Mouse (Mus musculus) urinary bladder, postnatal 36 days (tissue): ENCODE measurements around the gene Pde6h.

Experiments
- DNase-seq, 2 experiments: peaks; one replicate each; pipeline ENCODE4 v3.0.0; 2022; ENCODE audit warnings: low spot score in 2 of 2, mixed read lengths in 1 of 2

The Pde6h gene

DNA sequence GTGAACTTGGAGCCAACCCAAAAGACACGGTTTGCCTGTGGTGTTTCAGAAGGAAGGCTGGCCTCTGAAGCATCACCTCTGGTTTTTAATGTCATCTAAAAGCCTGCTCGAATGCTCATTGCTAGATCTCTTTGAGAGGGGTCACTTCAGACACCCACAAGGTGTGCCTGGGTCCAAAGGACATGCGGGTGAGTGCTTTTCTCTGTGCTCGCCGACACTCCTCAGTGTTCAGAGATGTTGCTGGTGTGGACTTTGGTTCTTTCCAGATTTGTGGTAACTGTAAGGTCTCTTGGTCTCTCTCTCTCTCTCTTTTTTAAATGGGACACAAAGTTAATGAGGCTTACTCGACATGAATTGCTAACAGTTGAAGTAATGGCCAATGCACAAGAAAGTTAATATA, 58.9 kb downstream of the Pde6h start:
- no peak for DNase-seq

DNA sequence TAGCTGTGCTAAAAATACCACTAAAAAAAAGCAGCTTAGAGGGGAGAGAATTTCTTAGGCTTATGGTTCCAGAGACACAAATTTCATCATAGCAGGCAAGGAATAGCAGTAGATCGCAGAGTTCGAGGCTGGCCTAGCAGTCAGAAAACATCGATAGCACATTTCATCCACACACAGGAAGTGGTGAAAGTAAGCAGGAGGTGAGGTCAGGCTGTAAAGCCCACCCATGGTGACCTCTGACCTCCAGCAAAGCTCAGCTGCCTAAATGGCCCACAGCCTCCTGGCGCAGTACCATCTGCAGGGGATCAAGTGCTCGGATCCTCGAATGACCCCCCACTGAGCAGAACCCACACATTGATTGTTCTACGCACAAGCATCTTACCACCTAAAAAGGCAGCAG, 59.6 kb downstream of the Pde6h start:
- DNase-seq, result no peak

GRCm38 (mm10) chr6:136986019-136986418, 62.4 kb downstream of the Pde6h start:
- no peak for DNase-seq

DNA sequence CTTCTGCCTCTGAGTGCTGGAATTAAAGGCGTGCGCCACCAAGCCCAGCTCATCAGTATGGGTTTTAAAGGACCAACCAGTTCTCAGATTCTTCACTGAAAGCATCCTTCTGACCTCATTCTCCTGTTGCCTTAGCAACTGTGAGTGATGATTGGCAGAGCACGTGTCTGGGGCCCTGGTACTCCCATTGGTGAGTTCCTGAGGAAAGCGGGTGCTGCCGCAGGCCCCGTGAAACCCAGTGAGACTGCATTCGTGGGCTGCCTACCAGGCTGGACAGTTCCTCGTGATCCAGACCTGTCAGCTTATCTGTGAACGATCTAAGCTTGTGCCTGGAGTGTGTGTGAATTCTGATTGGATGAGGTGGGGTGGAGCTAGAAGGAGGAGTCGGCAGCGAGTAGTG, 63.1 kb downstream of the Pde6h start:
- no peak for DNase-seq

DNA sequence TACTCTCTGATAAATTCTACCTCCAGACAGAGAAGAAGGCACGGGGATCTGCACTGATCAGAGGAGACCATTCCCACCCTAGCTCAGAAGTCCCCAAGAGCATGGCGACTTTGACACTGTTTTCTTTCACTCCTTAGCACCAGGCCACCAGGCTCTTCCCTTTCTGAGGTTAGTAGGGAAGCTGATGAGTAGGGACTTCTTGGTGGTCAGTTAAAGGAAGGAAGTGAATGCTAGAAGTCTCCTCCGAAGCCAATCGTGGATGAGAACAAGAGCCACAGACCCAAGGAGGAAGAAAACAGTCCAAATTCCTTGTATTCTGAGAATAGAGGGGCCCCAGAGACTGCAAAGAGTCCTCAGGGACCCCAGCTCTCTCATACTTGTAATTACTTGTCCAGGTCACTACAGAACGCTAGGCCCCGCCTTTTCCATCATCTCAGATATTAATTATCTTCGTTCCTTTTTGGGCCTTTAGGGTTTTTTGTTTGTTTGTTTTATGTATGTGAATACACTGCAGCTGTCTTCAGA, 65.0 kb downstream of the Pde6h start:
- DNase-seq, result no peak

- DNase-seq, result no peak
These were observed 66.3 kb downstream of the Pde6h start for GRCm38 (mm10) chr6:136989824-136990497.

DNA sequence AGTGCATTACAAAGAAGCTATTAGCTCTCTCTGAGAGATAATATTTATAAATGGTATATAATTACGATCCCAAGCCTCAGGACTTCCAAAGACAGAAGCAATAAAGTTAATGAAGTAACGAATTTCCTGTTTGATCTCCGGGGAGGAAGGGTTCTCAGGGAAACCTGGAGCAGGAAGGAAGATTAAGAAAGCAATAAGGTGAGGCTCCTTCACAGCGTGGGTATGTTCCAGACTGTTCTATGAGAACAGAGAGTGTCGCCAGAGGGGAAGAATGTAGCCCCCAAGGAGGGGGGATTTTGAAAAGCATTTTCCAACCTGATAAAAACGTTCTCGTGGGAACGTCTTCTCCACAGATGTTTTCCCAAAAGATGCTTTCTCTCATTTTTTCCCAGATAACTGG, 66.9 kb downstream of the Pde6h start:
- DNase-seq, result no peak

- no peak for DNase-seq
These were observed 69.9 kb downstream of the Pde6h start for GRCm38 (mm10) chr6:136993574-136993973.

DNA sequence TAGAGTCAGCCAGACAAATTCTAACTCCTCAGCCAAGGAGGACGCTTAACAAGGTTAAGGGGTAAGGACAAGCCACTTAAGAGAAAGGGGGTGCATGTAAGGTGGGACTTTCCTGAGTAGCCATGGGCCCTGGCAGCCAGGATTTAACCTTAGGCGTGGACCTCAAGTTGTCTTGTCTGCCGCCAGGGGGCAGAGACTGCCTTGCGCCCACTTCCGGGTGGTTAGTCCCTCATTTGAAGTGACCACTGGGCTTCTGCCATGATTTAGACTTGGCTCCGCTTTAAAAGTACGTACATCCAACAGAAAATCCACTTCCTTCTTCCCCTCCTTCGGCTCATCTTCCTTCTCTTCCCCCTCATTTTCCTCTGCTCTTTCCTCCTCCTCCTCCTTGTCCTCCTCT, 71.9 kb downstream of the Pde6h start:
- DNase-seq, result no peak

DNA sequence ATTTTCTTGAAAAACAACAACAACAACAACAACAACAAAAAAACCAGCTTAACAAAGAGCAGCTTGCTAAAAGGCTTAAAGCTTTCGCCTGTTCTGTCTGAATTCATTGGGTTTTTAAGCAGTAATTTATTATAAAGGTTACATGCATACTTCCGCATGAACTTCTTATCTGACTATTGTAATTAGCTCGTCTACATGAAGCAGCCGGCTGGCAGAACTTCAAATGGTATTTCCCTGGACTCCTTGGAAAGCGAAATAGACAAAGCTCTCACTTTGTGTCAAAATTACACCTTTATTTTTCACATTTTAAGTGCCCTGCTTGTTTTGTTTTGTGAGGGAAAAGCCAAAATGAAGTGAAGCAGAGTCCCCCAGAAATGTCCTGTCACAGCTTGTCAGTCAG, 72.7 kb downstream of the Pde6h start:
- DNase-seq, result no peak

DNA sequence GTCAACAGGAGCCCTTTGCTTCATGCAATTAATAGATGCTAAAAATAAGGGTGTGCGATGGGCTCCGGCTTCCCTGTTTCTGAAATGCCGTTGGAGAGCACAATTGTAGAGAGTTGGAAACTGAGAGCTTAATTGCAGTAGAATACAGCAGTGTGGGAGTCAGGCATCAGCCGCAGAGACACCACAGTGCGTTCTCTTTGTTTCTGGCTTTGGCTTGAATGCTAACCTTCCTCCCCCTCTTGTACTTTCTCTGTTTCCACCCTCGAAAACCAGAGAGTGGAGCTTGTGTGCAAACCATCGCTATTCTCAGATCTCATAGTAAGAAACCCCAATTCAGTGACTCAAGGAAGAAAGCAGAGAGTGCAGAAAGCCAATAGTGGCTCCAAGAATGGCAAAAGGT, 74.5 kb downstream of the Pde6h start:
- DNase-seq, result no peak

- no peak for DNase-seq
These were observed 75.4 kb downstream of the Pde6h start for GRCm38 (mm10) chr6:136999009-136999408.

DNA sequence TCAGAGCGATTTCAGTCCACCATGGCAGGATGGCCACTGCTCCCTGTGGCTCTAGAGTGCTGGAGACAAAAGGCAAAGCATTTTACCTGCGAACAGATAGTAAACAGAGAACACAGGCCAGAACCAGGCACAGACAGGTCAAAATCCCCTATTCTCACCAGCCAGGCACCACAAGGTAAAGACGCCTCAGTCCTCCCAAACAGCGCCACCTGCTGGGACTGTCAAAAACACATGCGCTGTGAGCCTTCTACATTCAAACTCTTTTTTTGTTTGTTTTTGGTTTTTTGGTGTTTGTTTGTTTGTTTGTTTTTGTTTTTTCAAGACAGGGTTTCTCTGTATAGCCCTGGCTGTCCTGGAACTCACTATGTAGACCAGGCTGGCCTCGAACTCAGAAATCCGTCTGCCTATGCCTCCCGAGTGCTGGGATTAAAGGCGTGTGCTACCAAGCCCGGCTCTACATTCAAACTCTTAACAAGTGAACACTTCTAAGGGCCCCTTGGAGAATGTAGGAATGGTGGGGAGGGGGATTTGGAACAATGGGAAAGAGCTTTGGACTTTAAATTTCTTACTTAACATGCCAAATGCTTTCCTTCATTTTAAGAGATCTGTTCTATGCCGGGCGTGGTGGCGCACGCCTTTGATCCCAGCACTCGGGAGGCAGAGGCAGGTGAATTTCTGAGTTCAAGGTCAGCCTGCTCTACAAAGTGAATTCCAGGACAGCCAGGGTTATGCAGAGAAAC, 76.2 kb downstream of the Pde6h start:
- no peak for DNase-seq

DNA sequence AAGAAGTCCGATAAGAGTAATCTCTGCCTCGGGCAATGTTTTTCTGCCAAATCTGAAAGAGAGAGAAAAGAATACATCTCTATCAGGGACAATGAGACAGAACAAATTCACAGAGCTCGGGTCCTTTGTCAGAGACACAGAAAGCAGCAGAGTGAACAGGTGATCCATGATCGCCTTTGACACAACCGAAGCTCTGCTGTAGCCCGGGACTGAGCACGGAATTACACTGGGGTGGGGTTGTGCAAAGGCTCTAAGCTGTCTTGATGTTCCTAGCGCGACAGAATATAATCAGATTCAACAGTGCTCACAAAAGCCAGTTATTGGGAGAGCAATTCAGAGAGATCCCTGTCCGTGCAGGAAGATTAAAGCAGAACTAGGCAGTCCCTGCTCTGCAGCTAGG, 77.1 kb downstream of the Pde6h start:
- DNase-seq, result no peak

DNA sequence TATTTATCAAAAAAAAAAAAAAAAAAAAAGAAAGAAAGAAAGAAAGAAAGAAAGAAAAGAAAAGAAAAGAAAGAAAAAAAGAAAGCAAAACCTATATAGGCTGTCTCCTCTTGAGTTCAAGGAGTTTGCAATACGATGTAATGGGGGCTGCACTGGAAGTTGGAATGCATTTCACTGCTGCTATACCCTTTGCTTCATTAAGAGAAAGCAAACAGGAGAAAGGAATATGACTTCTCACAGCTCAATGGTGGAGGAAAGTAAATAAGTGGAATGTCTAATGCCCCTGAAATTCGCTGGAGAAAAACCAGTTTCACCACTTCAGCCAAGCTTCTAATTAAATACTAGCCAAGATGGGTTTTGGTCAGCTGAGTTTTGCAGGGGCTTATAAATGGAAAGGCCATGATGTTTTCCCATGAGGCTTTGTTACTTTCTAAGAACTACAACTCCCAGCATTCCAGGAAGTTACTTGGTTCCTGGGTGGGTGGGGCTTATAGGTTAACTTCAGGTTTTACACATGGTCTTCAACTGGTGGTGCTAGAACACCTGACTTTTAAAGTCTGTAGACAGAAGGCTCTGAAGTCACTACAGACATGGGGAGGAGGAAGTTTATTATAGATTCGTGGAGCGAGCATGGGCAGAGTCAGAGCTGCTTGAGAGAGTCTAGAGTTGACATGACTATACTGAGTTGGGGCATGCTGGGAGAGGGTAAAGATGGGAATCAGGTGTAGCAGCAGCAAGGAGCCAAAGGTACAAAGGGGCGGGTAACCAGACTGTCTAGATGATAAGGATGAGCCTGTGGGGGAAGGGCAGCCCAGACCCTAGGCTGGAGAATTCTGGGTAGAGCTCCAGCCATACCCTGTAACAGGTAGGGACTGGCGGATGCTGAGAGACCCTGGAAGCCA, 77.9 kb downstream of the Pde6h start:
- no peak for DNase-seq

GRCm38 (mm10) chr6:137002169-137002514, 78.5 kb downstream of the Pde6h start:
- no peak for DNase-seq

GRCm38 (mm10) chr6:137004359-137004758, 80.7 kb downstream of the Pde6h start:
- no peak for DNase-seq

DNA sequence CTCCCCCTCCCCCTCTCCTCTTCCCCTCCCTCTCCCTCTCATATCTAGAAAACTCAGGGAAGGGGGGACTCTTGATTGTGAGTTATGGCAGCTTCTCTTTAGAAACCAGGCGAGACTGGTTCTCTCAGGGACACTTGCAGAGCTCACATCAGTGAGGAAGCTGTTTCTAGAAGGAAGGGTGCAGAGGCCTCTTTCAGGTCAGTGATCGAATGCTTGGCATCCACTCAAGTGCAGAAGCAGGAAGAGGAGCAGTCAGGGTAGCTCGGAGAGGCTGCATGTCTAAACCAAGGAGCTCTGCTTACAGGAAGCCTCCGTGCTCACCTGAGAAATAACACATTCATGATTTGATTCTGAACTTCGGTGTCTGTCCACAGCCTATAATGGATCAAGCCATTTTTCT, 87.6 kb downstream of the Pde6h start:
- no peak for DNase-seq

DNA sequence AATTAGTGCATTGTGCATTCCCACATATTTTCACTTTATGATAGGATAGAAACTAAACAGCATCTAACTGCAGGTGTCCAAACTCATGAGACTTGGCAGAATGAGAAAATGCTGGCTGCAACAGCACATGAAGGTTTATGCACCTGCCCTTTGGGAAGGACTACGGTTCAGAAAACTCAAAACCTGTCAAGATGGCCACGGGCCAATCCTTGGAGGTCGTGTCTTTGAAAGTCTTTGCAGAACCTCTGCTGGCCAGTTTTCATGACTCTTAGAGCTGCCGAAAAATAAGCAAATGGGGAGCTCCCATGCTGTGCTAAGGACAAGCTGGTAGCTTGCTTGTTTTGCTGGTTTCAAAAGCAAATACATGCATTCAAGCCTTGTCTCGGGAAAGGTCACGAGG, 90.7 kb downstream of the Pde6h start:
- no peak for DNase-seq

DNA sequence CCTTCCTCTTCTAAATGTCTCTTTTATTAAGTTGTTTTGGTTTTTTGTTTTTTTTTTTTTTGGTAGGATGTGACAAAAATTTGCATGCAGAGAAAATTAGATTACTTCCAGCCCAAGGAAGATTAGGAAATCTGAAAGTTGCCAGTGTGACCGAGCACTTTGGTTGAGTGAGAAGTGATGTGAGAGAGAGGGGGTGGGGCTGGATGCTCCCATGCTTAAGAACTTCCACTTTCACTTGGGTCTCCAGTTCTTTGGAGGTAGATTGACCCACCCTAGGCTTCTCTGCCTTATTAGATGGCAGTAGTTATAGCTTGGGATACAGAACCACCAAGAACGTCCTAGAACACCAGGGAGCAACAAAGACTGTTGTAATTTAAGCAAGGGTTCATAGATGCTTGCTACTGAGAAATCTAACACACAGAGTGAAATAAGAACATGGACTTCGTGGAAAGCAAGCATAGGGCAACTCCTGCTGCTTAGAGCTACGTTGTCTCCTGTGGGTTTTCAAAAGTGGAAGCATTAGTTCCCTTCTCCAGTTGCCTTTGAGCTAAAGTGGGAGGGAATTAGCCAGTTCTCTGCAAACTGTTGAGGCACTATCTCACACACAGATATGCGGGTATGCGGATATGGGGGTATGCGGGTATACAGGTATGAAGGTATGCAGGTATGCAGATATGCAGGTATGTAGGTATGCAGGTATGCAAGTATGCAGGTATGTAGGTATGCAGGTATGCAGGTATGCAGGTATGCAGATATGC, 93.8 kb downstream of the Pde6h start:
- no peak for DNase-seq
